Mouse (Mus musculus) heart, postnatal 0 days (tissue): ENCODE measurements around the gene Pvr. TPM values are rescaled to one million over a fixed set of nuclear protein-coding genes. Genes with fewer than 3 reads are reported as not detected.

Source experiments
- ATAC-seq: fragments of 200-750 bp; cut with Nextera tagmentation; 2 replicates; pipeline ENCODE4 v1.8.0; 2017; ENCODE audit warnings: low read depth, moderate number of reproducible peaks, moderate library complexity; ENCODE audit not compliant: insufficient read depth
- DNase-seq: peaks from one replicate; pipeline ENCODE4 v3.0.0-alpha.2; 2016; ENCODE audit warnings: low spot score
- H3K27ac ChIP-seq: fragments of 300-500 bp; sonication (generic); 2 replicates; pipeline ENCODE4 v1.5.1; 2014; ENCODE audit warnings: low read depth, mild to moderate bottlenecking
- H3K27me3 ChIP-seq: fragments of 300-500 bp; sonication (generic); 2 replicates; pipeline ENCODE4 v1.6.1; 2014; ENCODE audit warnings: low read length, mixed read lengths; ENCODE audit not compliant: control insufficient read depth, insufficient read depth
- H3K36me3 ChIP-seq: fragments of 300-500 bp; sonication (generic); replicated peaks from 2 replicates; pipeline ENCODE4 v1.6.1; 2014; ENCODE audit warnings: low read length, mixed read lengths; ENCODE audit not compliant: control insufficient read depth, insufficient read depth
- H3K4me1 ChIP-seq: fragments of 300-500 bp; sonication (generic); 2 replicates; pipeline ENCODE4 v1.6.1; 2014; ENCODE audit warnings: antibody characterized with exemption; ENCODE audit not compliant: control insufficient read depth, insufficient read depth
- H3K4me2 ChIP-seq: fragments of 300-500 bp; sonication (generic); 2 replicates; pipeline ENCODE4 v1.6.1; 2014; ENCODE audit warnings: low read depth, mild to moderate bottlenecking, low read length, moderate library complexity
- H3K4me3 ChIP-seq: fragments of 300-500 bp; sonication (generic); 2 replicates; pipeline ENCODE4 v1.5.1; 2014; ENCODE audit warnings: low read depth, low read length
- H3K9ac ChIP-seq: fragments of 300-500 bp; sonication (generic); replicated peaks from 2 replicates; pipeline ENCODE4 v1.6.1; 2014; ENCODE audit warnings: low read depth, low read length, mixed read lengths
- H3K9me3 ChIP-seq: fragments of 300-500 bp; sonication (generic); replicated peaks from 2 replicates; pipeline ENCODE4 v1.6.1; 2016; ENCODE audit warnings: low read length; ENCODE audit not compliant: control insufficient read depth
- CTCF ChIP-seq: IDR thresholded peaks from 2 replicates; pipeline ENCODE4 v1.5.1; 2016; ENCODE audit warnings: antibody characterized with exemption, control low read depth, low read depth
- EP300 ChIP-seq: IDR thresholded peaks from 2 replicates; pipeline ENCODE4 v1.6.1; 2016; ENCODE audit warnings: antibody characterized with exemption, low read depth
- WGBS: fragments of 180-500 bp; shearing (Covaris S2); extraction: QIAGEN DNeasy Blood & Tissue Kit; methylation state at CpG from one replicate; pipeline ENCODE4 v1.1.7; 2014; 5-methylcytosine and 5-hydroxymethylcytosine counted together
- polyA plus RNA-seq: library from polyadenylated mRNA; unstranded; fragments of >200 nt; fragmentation: Nextera tagmentation; extraction: Ambion mirVana; gene quantifications from 2 replicates; pipeline ENCODE4 v1.2.1, GENCODE M21; 2015
- total RNA-seq: library from RNA; depleted of rRNA; stranded (reverse); fragments of >200 nt; gene quantifications from 2 replicates; pipeline ENCODE4 v1.2.3, GENCODE M21; 2014; ENCODE audit warnings: low replicate concordance; rRNA removed

The Pvr gene
- total and polyA plus RNA-seq, 2 experiments from 2014 or later: 11.6 to 25.8 TPM

DNA sequence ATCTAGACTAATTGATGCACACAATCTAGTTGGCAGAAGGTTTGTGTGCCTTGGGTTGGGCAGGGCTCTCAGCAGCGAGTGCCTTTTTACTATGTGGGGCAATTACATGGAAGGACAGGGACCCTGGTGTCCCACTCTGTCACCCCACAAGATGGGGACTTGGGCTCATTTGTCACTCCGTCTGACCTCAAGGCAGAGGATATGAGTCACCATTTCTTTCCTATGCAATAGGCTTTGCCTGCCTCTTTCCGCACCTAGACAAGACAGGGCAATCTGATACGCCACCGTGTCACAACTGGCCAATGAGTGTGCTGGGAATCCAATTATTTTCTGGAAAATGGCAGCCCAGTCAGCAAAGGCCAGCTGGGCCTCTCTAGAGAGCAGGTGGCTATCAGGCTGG, 65.3 kb downstream of the Pvr start:
- Histone ChIP-seq H3K9ac (no peak overlapping the region), H3K4me3 (no peak overlapping the region), H3K9me3 (no peaks in the 10 kb centered on the region), H3K36me3 (no peaks in the 10 kb centered on the region), H3K27ac (no peak overlapping the region), H3K27me3 (peaks cover 36% of the 10 kb centered on the region), H3K4me2 (no peak overlapping the region), H3K4me1 (no peaks in the 10 kb centered on the region)
- 65% methylated on average over 5 of the region's 5 CpGs for WGBS
- ATAC-seq: no peak
- TF ChIP-seq EP300: no peak
- no peak for TF ChIP-seq CTCF
- DNase-seq: no peak

Other genes with a start within 250 kb of the Pvr start
- not detected in 2 replicates for gene Apoc2, start 243.2 kb downstream of the Pvr start, total RNA-seq
- gene Apoc2, start 243.2 kb downstream of the Pvr start, polyA plus RNA-seq: 0.22 and 0.78 TPM in 2 replicates
- gene Gm44805, start 239.7 kb downstream of the Pvr start, total RNA-seq: 0.31 TPM in 1 of 2 replicates, not detected in the other
- gene Gm44805, start 239.7 kb downstream of the Pvr start, polyA plus RNA-seq: not detected in 2 replicates
- not detected in 2 replicates for gene Apoc4, start 239.7 kb downstream of the Pvr start, total RNA-seq
- gene Apoc4, start 239.7 kb downstream of the Pvr start, polyA plus RNA-seq: 0.18 TPM in 2 replicates
- not detected in 2 replicates for gene Apoc1, start 228.5 kb downstream of the Pvr start, total RNA-seq
- gene Apoc1, start 228.5 kb downstream of the Pvr start, polyA plus RNA-seq: 8.2 and 10.8 TPM in 2 replicates
- gene Apoe, start 222.0 kb downstream of the Pvr start, total RNA-seq: 369 and 373 TPM in 2 replicates
- 471 and 552 TPM in 2 replicates for gene Apoe, start 222.0 kb downstream of the Pvr start, polyA plus RNA-seq
- 170 and 172 TPM in 2 replicates for gene Tomm40, start 205.7 kb downstream of the Pvr start, total RNA-seq
- gene Tomm40, start 205.7 kb downstream of the Pvr start, polyA plus RNA-seq: 164 and 166 TPM in 2 replicates
- 76.5 and 81.3 TPM in 2 replicates for gene Nectin2, start 170.7 kb downstream of the Pvr start, total RNA-seq
- gene Nectin2, start 170.7 kb downstream of the Pvr start, polyA plus RNA-seq: 43.6 and 44.8 TPM in 2 replicates
- gene Bcam, start 150.1 kb downstream of the Pvr start, total RNA-seq: 697 and 786 TPM in 2 replicates
- gene Bcam, start 150.1 kb downstream of the Pvr start, polyA plus RNA-seq: 293 and 303 TPM in 2 replicates
- gene Cblc, start 124.4 kb downstream of the Pvr start, total RNA-seq: 0.35 TPM in 1 of 2 replicates, not detected in the other
- gene Cblc, start 124.4 kb downstream of the Pvr start, polyA plus RNA-seq: 0.36 and 0.37 TPM in 2 replicates
- gene Bcl3, start 98.4 kb downstream of the Pvr start, total RNA-seq: 1.7 and 6.7 TPM in 2 replicates
- 1.6 and 2.0 TPM in 2 replicates for gene Bcl3, start 98.4 kb downstream of the Pvr start, polyA plus RNA-seq
- gene Gm19345, start 69.2 kb downstream of the Pvr start, total RNA-seq: not detected in 2 replicates
- not detected in 2 replicates for gene Gm19345, start 69.2 kb downstream of the Pvr start, polyA plus RNA-seq
- gene Ceacam16, start 59.9 kb downstream of the Pvr start, total RNA-seq: not detected in 2 replicates
- gene Ceacam16, start 59.9 kb downstream of the Pvr start, polyA plus RNA-seq: not detected in 2 replicates
- not detected in 2 replicates for gene Ceacam19, start 33.2 kb downstream of the Pvr start, total RNA-seq
- not detected in 2 replicates for gene Ceacam19, start 33.2 kb downstream of the Pvr start, polyA plus RNA-seq
- 3.9 and 12.4 TPM in 2 replicates for gene Igsf23, start 29.6 kb upstream of the Pvr start, total RNA-seq
- gene Igsf23, start 29.6 kb upstream of the Pvr start, polyA plus RNA-seq: 3.6 and 4.1 TPM in 2 replicates
- not detected in 2 replicates for gene Ceacam20, start 44.3 kb upstream of the Pvr start, total RNA-seq
- gene Ceacam20, start 44.3 kb upstream of the Pvr start, polyA plus RNA-seq: not detected in 2 replicates
- gene Nlrp9b, start 70.3 kb upstream of the Pvr start, total RNA-seq: not detected in 2 replicates
- not detected in 2 replicates for gene Nlrp9b, start 70.3 kb upstream of the Pvr start, polyA plus RNA-seq
- not detected in 2 replicates for gene Vmn1r91, start 178.5 kb upstream of the Pvr start, total RNA-seq
- not detected in 2 replicates for gene Vmn1r91, start 178.5 kb upstream of the Pvr start, polyA plus RNA-seq
- not detected in 2 replicates for gene Gm16442, start 201.4 kb upstream of the Pvr start, total RNA-seq
- not detected in 2 replicates for gene Gm16442, start 201.4 kb upstream of the Pvr start, polyA plus RNA-seq
- gene Vmn1r93, start 217.9 kb upstream of the Pvr start, total RNA-seq: not detected in 2 replicates
- not detected in 2 replicates for gene Vmn1r93, start 217.9 kb upstream of the Pvr start, polyA plus RNA-seq
- not detected in 2 replicates for gene Vmn1r94, start 247.2 kb upstream of the Pvr start, total RNA-seq
- gene Vmn1r94, start 247.2 kb upstream of the Pvr start, polyA plus RNA-seq: not detected in 2 replicates